In the genomic region with DNA sequence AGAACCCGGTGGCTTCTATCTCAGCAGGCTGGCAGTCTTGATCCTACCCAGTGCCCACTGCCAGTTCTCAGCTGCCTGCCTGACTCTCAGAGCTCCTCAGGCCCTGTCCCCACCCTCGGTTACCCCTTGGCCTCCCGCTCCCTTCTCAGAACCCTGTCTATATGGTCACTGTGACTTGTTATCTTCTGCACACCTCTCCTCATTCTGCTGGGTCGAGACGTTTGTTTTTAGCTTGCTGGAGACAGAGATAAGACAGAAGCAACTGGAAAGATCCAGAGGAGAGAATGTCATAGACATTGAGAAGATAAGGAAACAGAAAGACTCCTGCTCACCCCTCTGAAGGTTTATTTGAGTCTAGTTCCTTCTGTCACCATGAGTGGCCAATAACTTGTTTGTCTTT, we compare ENCODE assay signal across 12 mouse cellular contexts. TPM values are rescaled to one million over a fixed set of nuclear protein-coding genes. Genes with fewer than 3 reads are reported as not detected.
DNase-seq lines count a peak whose midpoint lies in the region; ATAC-seq and TF ChIP-seq lines count a peak whose summit lies in the region.
"Had no signal": no experiment of that assay in that cellular context is flagged by ENCODE, and none has a peak within 500 bp of the region (broad histone marks: within the 10 kb centered on the region; RNA-seq: fewer than 3 reads in every experiment).

No protein-coding gene starts in this region.

- no peaks in the 10 kb centered on the region; the same call in 1 of the 2 replicates for H3K27me3 ChIP-seq in intestine, embryonic 15.5 days (replicated peaks)
- H3K27me3 ChIP-seq in intestine, postnatal 0 days (replicated peaks; ENCODE audit: control insufficient read depth, insufficient read depth, low read length), result no peaks in the 10 kb centered on the region
- H3K27me3 ChIP-seq in embryonic facial prominence, embryonic 10.5 days (replicated peaks; ENCODE audit: low read depth, poor library complexity, severe bottlenecking), result no peaks in the 10 kb centered on the region
- no peaks in the 10 kb centered on the region for H3K27me3 ChIP-seq in liver, embryonic 16.5 days (ENCODE audit: control insufficient read depth, insufficient read depth, low read depth, low read length)
- H3K27me3 ChIP-seq: lung, embryonic 15.5 days had no signal

- no peaks in the 10 kb centered on the region for H3K36me3 ChIP-seq in intestine, embryonic 15.5 days
- no peaks in the 10 kb centered on the region for H3K36me3 ChIP-seq in intestine, postnatal 0 days (ENCODE audit: control insufficient read depth, insufficient read depth)
- H3K36me3 ChIP-seq in embryonic facial prominence, embryonic 10.5 days (replicated peaks), result no peaks in the 10 kb centered on the region
- H3K36me3 ChIP-seq in liver, embryonic 16.5 days (ENCODE audit: control insufficient read depth, insufficient read depth), result 0 out of 2 replicates have a peak, but pooled peaks cover under 1% of the 10 kb centered on the region
- H3K36me3 ChIP-seq: lung, embryonic 15.5 days had no signal

- no peak for TF ChIP-seq CTCF in intestine, postnatal 0 days (IDR thresholded peaks at IDR 0.05; ENCODE audit: low read depth)

- no peak overlapping the region for H3K4me2 ChIP-seq in intestine, embryonic 15.5 days (replicated peaks)
- H3K4me2 ChIP-seq in intestine, postnatal 0 days (replicated peaks; ENCODE audit: low read depth), result no peak overlapping the region
- peak overlapping the region; percentile 78 for H3K4me2 ChIP-seq in liver, embryonic 16.5 days (ENCODE audit: low read depth, low read length)
- H3K4me2 ChIP-seq: lung, embryonic 15.5 days had no signal

- no peaks in the 10 kb centered on the region for H3K9me3 ChIP-seq in intestine, embryonic 15.5 days
- H3K9me3 ChIP-seq in intestine, postnatal 0 days (ENCODE audit: control insufficient read depth), result no peaks in the 10 kb centered on the region
- no peaks in the 10 kb centered on the region for H3K9me3 ChIP-seq in embryonic facial prominence, embryonic 10.5 days
- H3K9me3 ChIP-seq in liver, embryonic 16.5 days (replicated peaks; ENCODE audit: control insufficient read depth, low read length), result peaks cover 5% of the 10 kb centered on the region; the same call in 1 of the 2 replicates
- H3K9me3 ChIP-seq: lung, embryonic 15.5 days had no signal

- intact Hi-C loops in gastrocnemius, postnatal 36 days (cut with DNase I), result loop anchor here (5.0 kb wide), 1 partner anchor 137 kb away; no protein-coding TSS in a partner anchor
- intact Hi-C loops in left cerebral cortex, postnatal 14 days (cut with DNase I), result loop anchor here (5.0 to 10.0 kb wide), 2 partner anchors 137 to 839 kb away; no protein-coding TSS in a partner anchor

- 53% methylated on average over 5 of the region's 5 CpGs for WGBS in intestine, embryonic 15.5 days
- 51% methylated on average over 5 of the region's 5 CpGs for WGBS in intestine, postnatal 0 days
- WGBS in embryonic facial prominence, embryonic 10.5 days, result 87% methylated on average over 5 of the region's 5 CpGs
- WGBS in liver, embryonic 16.5 days (ENCODE audit: insufficient replicate concordance), result 12% methylated on average over 5 of the region's 5 CpGs

- no peak overlapping the region for H3K9ac ChIP-seq in intestine, embryonic 15.5 days
- no peak overlapping the region for H3K9ac ChIP-seq in intestine, postnatal 0 days (ENCODE audit: low read depth, low read length)
- H3K9ac ChIP-seq in liver, embryonic 16.5 days (ENCODE audit: low read depth, low read length), result peak overlapping the region; percentile 75
- H3K9ac ChIP-seq: lung, embryonic 15.5 days had no signal

- H3K4me1 ChIP-seq in intestine, embryonic 15.5 days (replicated peaks), result no peaks in the 10 kb centered on the region
- H3K4me1 ChIP-seq in intestine, postnatal 0 days (replicated peaks; ENCODE audit: control insufficient read depth, insufficient read depth, low read length), result no peaks in the 10 kb centered on the region
- H3K4me1 ChIP-seq in embryonic facial prominence, embryonic 10.5 days, result peaks cover 28% of the 10 kb centered on the region
- H3K4me1 ChIP-seq in liver, embryonic 16.5 days (ENCODE audit: control insufficient read depth, low read depth, low read length), result peaks cover 34% of the 10 kb centered on the region
- H3K4me1 ChIP-seq: lung, embryonic 15.5 days had no signal

- no peak overlapping the region for H3K27ac ChIP-seq in intestine, embryonic 15.5 days
- no peak overlapping the region for H3K27ac ChIP-seq in intestine, postnatal 0 days (ENCODE audit: low read depth, low read length)
- peak overlapping the region; percentile 73 for H3K27ac ChIP-seq in embryonic facial prominence, embryonic 10.5 days (replicated peaks)
- H3K27ac ChIP-seq in liver, embryonic 16.5 days (ENCODE audit: low read length), result peak overlapping the region; percentile 95
- H3K27ac ChIP-seq: heart, adult 2 months; left cerebral cortex, adult 2 months; lung, embryonic 15.5 days had no signal

- H3K4me3 ChIP-seq in intestine, embryonic 15.5 days (replicated peaks), result no peak overlapping the region
- no peak overlapping the region for H3K4me3 ChIP-seq in intestine, postnatal 0 days (ENCODE audit: low read depth, low read length)
- no peak overlapping the region for H3K4me3 ChIP-seq in embryonic facial prominence, embryonic 10.5 days
- peak overlapping the region; percentile 69 for H3K4me3 ChIP-seq in liver, embryonic 16.5 days (ENCODE audit: low read depth, low read length)
- H3K4me3 ChIP-seq: heart, adult 2 months; left cerebral cortex, adult 2 months; lung, embryonic 15.5 days had no signal

- peak; percentile 75; the same call in 1 of the 2 replicates for ATAC-seq in intestine, embryonic 15.5 days
- ATAC-seq in intestine, postnatal 0 days, result no peak
- peak; percentile 87 for ATAC-seq in liver, embryonic 16.5 days (ENCODE audit: low read depth)

- peak; percentile 95 for DNase-seq in MEL-GATA-1-ER (ENCODE audit: extremely low read depth, low read depth)
- DNase-seq in embryonic facial prominence, embryonic 10.5 days (ENCODE audit: low spot score), result no peak
- DNase-seq in gastrocnemius, postnatal 36 days, result no peak
- DNase-seq in left cerebral cortex, postnatal 14 days (ENCODE audit: low spot score in 2 of 2), result no peak
- DNase-seq in lung, postnatal 14 days, result no peak
- DNase-seq: heart, adult 2 months; thymus, postnatal 36 days had no signal

RNA-seq across cellular contexts. Expression of a gene that starts 53.8 kb away (rescaled TPM):
- polyA plus RNA-seq in intestine, embryonic 15.5 days (2015; fragmentation: Nextera tagmentation; extraction: Ambion mirVana), result 9.3 and 10.1 TPM in 2 replicates
- 3.3 and 3.5 TPM in 2 replicates for polyA plus RNA-seq in intestine, postnatal 0 days (2015; fragmentation: Nextera tagmentation; extraction: Ambion mirVana)
- polyA plus RNA-seq in embryonic facial prominence, embryonic 10.5 days (2016; fragmentation: Nextera tagmentation; extraction: Ambion mirVana), result 28.9 and 29.5 TPM in 2 replicates
- polyA plus RNA-seq in liver, embryonic 16.5 days (2015; fragmentation: Nextera tagmentation; extraction: Ambion mirVana), result 1.1 and 1.2 TPM in 2 replicates
- 10 to 100 TPM; 17.6 to 22.9 TPM for total RNA-seq in gastrocnemius, postnatal 36 days (2021)
- 10 to 100 TPM; 57.8 to 59.3 TPM for total RNA-seq in left cerebral cortex, postnatal 14 days (2021)

Comparison
In these comparisons a context has a peak if more than half of its experiments do, and no peak if none do; other contexts are left out.
1. H3K27ac ChIP-seq: peak in embryonic facial prominence, embryonic 10.5 days (single experiment) and liver, embryonic 16.5 days (single experiment); none in intestine, embryonic 15.5 days (single experiment) and intestine, postnatal 0 days (single experiment).